Mouse (Mus musculus): ENCODE results near the gene Gm10337. TPM values are rescaled to one million over a fixed set of nuclear protein-coding genes. Genes with fewer than 3 reads are reported as not detected.

The Gm10337 gene
- polyA plus RNA-seq, 1 experiment = not detected

GRCm38 (mm10) chr15:102500479-102500878, 3.0 kb upstream of the Gm10337 start:
- Histone ChIP-seq H3K27ac (ENCODE audit: insufficient read depth, low read length) (no peak overlapping the region), H3K4me1 (ENCODE audit: control insufficient read depth, insufficient read depth, low read length) (peaks cover 4% of the 10 kb centered on the region)
- WGBS = 69% methylated on average over 5 of the region's 5 CpGs

DNA sequence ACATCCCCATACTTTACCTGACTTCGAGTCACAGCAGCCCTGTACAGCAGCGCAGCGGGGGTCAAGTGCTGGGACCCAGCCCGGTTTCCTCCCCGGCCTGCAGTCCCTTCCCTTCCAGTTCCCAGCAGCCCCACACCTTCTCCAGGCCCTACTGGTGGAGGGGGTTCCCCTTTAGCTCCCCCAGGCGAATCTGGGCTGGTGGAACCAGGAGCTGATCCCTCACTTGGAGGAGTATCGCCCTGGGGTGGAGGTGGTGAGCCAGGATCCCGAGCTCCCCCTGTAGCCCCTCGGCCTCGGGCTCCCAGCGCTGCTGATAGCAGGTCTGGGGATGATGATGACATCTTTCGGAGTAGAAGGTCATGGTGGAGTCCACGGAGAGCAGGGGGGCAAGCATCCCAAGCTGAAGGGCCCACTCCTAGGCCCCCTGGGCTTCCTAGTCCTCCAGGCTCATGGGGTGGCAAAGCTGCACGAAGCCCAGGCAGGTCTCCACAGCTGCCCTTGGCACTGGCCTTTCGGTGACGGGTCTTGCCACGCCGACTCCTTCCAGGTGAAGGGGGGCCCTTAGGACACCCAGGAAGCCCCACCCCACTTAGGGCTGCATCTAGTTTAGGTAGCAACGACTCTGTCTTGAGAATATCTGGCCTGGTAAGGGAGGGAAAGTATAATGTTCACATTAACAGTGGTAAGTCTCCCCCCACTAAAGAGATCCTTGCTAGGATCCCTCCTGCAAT, 2.3 kb upstream of the Gm10337 start:
- 82% methylated on average over 19 of the region's 19 CpGs for WGBS
- Histone ChIP-seq H3K4me3 (replicated peaks; ENCODE audit: insufficient read depth, low read depth, low read length) (no peak overlapping the region), H3K27me3 (ENCODE audit: control insufficient read depth, insufficient read depth, low read length) (no peaks in the 10 kb centered on the region), H3K4me1 (ENCODE audit: control insufficient read depth, insufficient read depth, low read length) (peaks cover 6% of the 10 kb centered on the region), H3K27ac (ENCODE audit: insufficient read depth, low read length) (no peak overlapping the region)
- TF ChIP-seq POLR2A (IDR thresholded peaks at IDR 0.05; ENCODE audit: borderline replicate concordance, insufficient read depth, low read length) = no peak
- TF ChIP-seq CTCF (IDR thresholded peaks at IDR 0.05; ENCODE audit: borderline replicate concordance, insufficient read depth, low read depth, low read length) = no peak
- DNase-seq = no peak

More at GRCm38 (mm10) chr15:102500479-102500878, 3.0 kb upstream of the Gm10337 start:
- DNase-seq = no peak
- no peak overlapping the region for H3K4me3 ChIP-seq (replicated peaks; ENCODE audit: insufficient read depth, low read depth, low read length)
- TF ChIP-seq CTCF (IDR thresholded peaks at IDR 0.05; ENCODE audit: borderline replicate concordance, insufficient read depth, low read depth, low read length) = no peak
- TF ChIP-seq POLR2A (IDR thresholded peaks at IDR 0.05; ENCODE audit: borderline replicate concordance, insufficient read depth, low read length) = no peak
- H3K27me3 ChIP-seq (ENCODE audit: control insufficient read depth, insufficient read depth, low read length) = no peaks in the 10 kb centered on the region

DNA sequence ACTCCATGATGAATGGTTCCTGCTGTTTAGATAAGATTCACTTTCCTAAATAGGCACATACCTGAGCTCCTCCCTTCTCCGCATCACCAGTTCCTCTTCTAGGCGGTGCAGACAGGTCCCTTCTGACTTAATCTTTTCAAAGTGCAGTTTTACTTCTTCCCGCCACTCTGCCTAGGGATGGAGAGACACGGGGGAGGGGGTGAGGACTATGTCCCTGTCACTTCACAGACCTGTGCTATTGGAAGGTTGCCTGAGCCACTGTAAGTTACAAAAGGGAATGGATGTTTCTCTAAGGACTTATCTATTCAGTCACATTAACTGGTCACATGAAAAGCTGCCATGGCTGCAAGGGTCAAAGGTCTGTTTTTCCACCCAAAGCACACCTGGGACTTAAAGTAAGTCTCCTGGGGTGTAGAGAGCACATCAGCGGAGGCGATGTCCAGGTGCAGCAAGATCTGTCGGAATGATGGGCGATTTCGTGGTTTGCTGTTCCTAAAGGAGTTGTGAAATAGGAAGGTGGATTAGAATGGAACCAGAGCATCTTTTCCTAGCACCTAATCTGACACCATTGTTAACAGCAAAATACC, 1.2 kb upstream of the Gm10337 start:
- no peak overlapping the region for H3K4me3 ChIP-seq (replicated peaks; ENCODE audit: insufficient read depth, low read depth, low read length)
- no peak overlapping the region for H3K27ac ChIP-seq (ENCODE audit: insufficient read depth, low read length)
- peaks cover 6% of the 10 kb centered on the region for H3K4me1 ChIP-seq (ENCODE audit: control insufficient read depth, insufficient read depth, low read length)
- no peaks in the 10 kb centered on the region for H3K27me3 ChIP-seq (ENCODE audit: control insufficient read depth, insufficient read depth, low read length)
- no peak for DNase-seq
- WGBS = 73% methylated on average over 9 of the region's 9 CpGs
- no peak for TF ChIP-seq CTCF (IDR thresholded peaks at IDR 0.05; ENCODE audit: borderline replicate concordance, insufficient read depth, low read depth, low read length)
- TF ChIP-seq POLR2A (IDR thresholded peaks at IDR 0.05; ENCODE audit: borderline replicate concordance, insufficient read depth, low read length) = no peak

DNA sequence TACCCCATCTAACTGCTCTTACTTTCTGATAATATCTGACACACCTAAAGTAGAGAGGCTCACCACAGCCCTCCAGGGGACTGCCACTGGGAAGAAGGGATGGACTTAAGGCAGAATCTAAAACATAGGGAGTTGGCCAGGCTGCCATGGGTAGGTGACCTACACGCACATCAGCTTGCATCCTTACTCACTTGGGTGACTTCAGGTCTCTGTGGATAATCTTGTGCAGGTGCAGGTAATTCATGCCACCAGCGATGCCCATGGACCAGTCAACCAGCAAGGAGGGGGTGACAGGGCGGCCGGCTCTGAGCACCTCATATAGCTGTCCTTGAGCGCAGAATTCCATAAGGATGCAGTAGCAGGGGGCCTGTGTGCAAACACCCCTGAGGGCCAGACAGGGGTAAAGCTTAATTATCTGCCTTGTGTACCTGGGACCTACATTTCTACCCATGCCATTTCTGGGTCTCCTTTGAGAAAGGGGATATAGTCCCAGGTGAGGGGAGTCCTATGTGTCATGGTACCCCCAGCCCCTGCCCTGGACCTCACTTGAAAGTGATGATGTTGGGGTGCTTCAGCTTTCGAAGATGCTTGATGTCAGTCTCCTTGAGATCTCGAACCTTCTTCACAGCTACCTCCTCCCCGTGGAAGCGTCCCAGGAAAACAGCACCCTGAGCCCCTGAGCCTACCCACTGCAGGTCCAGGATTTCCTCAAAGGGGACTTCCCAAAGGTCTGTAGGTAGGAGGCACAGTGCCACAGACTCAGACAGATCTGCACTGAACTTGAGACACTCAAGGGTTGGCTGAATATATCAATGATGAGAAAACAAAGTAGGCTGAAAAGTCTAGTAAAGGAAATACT, 631 bp downstream of the Gm10337 start:
- Histone ChIP-seq H3K4me3 (replicated peaks; ENCODE audit: insufficient read depth, low read depth, low read length) (no peak overlapping the region), H3K27me3 (ENCODE audit: control insufficient read depth, insufficient read depth, low read length) (no peaks in the 10 kb centered on the region), H3K27ac (ENCODE audit: insufficient read depth, low read length) (no peak overlapping the region), H3K4me1 (ENCODE audit: control insufficient read depth, insufficient read depth, low read length) (peaks cover 11% of the 10 kb centered on the region)
- peak in 1 of 2 experiments; percentile 7 for DNase-seq
- WGBS = 82% methylated on average over 9 of the region's 9 CpGs
- TF ChIP-seq CTCF (IDR thresholded peaks at IDR 0.05; ENCODE audit: borderline replicate concordance, insufficient read depth, low read depth, low read length) (no peak), POLR2A (IDR thresholded peaks at IDR 0.05; ENCODE audit: borderline replicate concordance, insufficient read depth, low read length) (no peak)

GRCm38 (mm10) chr15:102505073-102505769, 1.7 kb downstream of the Gm10337 start:
- Histone ChIP-seq H3K4me3 (replicated peaks; ENCODE audit: insufficient read depth, low read depth, low read length) (no peak overlapping the region), H3K27me3 (ENCODE audit: control insufficient read depth, insufficient read depth, low read length) (no peaks in the 10 kb centered on the region), H3K4me1 (ENCODE audit: control insufficient read depth, insufficient read depth, low read length) (peaks cover 17% of the 10 kb centered on the region), H3K27ac (ENCODE audit: insufficient read depth, low read length) (no peak overlapping the region)
- TF ChIP-seq POLR2A (IDR thresholded peaks at IDR 0.05; ENCODE audit: borderline replicate concordance, insufficient read depth, low read length) (no peak), CTCF (IDR thresholded peaks at IDR 0.05; ENCODE audit: borderline replicate concordance, insufficient read depth, low read depth, low read length) (no peak)
- 56% methylated on average over 12 of the region's 12 CpGs for WGBS
- peak in 1 of 2 experiments; percentile 23 for DNase-seq

- peak in 1 of 2 experiments; percentile 6 for DNase-seq
- Histone ChIP-seq H3K27ac (ENCODE audit: insufficient read depth, low read length) (no peak overlapping the region), H3K4me3 (replicated peaks; ENCODE audit: insufficient read depth, low read depth, low read length) (no peak overlapping the region), H3K27me3 (ENCODE audit: control insufficient read depth, insufficient read depth, low read length) (no peaks in the 10 kb centered on the region), H3K4me1 (ENCODE audit: control insufficient read depth, insufficient read depth, low read length) (peaks cover 17% of the 10 kb centered on the region)
- no peak for TF ChIP-seq POLR2A (IDR thresholded peaks at IDR 0.05; ENCODE audit: borderline replicate concordance, insufficient read depth, low read length)
- TF ChIP-seq CTCF (IDR thresholded peaks at IDR 0.05; ENCODE audit: borderline replicate concordance, insufficient read depth, low read depth, low read length) = no peak
- WGBS = 72% methylated on average over 9 of the region's 9 CpGs
These were observed 2.4 kb downstream of the Gm10337 start for GRCm38 (mm10) chr15:102505770-102506463.

DNA sequence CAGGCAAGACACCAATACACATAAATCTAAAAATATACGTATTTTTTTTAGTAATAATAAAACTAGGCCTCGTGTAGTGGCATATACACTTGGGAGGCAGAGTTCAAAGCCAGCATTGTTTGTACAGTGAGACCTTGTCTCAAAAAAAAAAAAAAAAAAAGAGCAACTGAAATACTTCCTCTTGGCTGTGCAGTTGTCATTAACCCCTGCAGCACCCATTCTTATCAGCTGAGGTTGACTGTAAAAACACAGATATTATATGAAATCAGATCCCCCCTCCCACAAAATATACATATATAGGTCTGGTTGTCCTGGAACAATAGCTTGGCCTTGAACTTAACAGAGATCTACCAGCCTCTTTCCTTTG, 2.9 kb downstream of the Gm10337 start:
- Histone ChIP-seq H3K4me3 (replicated peaks; ENCODE audit: insufficient read depth, low read depth, low read length) (no peak overlapping the region), H3K27ac (ENCODE audit: insufficient read depth, low read length) (no peak overlapping the region), H3K4me1 (ENCODE audit: control insufficient read depth, insufficient read depth, low read length) (peaks cover 17% of the 10 kb centered on the region), H3K27me3 (ENCODE audit: control insufficient read depth, insufficient read depth, low read length) (no peaks in the 10 kb centered on the region)
- no peak for DNase-seq
- no peak for TF ChIP-seq POLR2A (IDR thresholded peaks at IDR 0.05; ENCODE audit: borderline replicate concordance, insufficient read depth, low read length)
- TF ChIP-seq CTCF (IDR thresholded peaks at IDR 0.05; ENCODE audit: borderline replicate concordance, insufficient read depth, low read depth, low read length) = no peak
- 54% methylated on average over 2 of the region's 2 CpGs for WGBS
